Mouse (Mus musculus): Measurements from ENCODE around the gene Dbx1.

GRCm38 (mm10) chr7:49676627-49677026, 40.0 kb upstream of the Dbx1 start:
- TF ChIP-seq CTCF (IDR thresholded peaks at IDR 0.05; ENCODE audit: insufficient read depth, low read length) (no peak), POLR2A (IDR thresholded peaks at IDR 0.05; ENCODE audit: borderline replicate concordance, extremely low read depth, low read depth, low read length) (no peak)
